Comparison of ENCODE assay signal across 8 mouse cellular contexts in the genomic region with DNA sequence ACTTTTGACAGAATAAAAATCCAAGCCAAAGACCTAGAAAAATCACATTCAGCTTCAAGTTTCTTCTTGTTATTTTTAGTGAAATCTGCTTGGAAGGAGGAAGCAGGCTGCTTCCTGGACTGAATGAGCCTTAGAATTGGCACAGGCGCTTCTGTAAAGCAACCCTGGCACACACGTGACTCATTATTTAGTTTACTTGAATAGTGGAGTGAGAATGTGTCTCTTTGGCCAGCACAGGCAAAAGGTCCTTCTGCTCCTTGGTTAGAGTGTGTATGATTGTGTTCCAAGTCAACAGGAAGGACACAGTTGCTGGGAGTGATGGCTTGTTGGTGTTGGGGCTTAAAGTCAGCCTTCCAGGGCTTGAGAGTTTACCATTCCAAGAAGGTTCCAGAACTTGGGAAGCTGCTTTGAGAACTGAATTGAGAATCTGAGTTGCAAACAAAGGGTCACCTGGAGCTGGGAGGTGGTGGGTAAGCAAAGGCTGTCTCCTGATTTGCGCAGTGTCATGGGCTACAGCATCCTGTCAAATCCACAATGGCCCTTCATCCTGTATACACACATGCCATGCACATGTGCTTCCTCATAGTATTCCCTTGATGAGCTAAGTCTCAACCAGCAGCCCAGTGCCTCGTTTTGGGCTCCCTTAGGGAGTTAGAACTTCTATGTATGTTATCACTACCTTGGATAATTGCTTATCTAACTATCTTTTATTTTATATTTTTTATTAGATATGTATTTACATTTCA. TPM values are rescaled to one million over a fixed set of nuclear protein-coding genes. Genes with fewer than 3 reads are reported as not detected.
DNase-seq lines count a peak whose midpoint lies in the region; ATAC-seq lines count a peak whose summit lies in the region.

No protein-coding gene starts in this region.

- peak; percentile 65 for ATAC-seq in granulocyte monocyte progenitor cell, adult 5-6 weeks (replicated peaks; ENCODE audit: poor library complexity, severe bottlenecking)
- ATAC-seq in megakaryocyte, adult 5-6 weeks (ENCODE audit: poor library complexity, severe bottlenecking): peak; percentile 59

- DNase-seq in frontal cortex, adult 2 months (ENCODE audit: extremely low spot score in 1 of 2, low spot score in 1 of 2): peak; percentile 13 to 56
- no peak for DNase-seq in frontal cortex, postnatal 14 days (ENCODE audit: low spot score in 2 of 2)
- peak; percentile 29 for DNase-seq in CD4-positive, CD25-positive, alpha-beta regulatory T cell, adult 2 months (ENCODE audit: low read depth, low spot score)
- DNase-seq in kidney, adult 8-10 months: peak; percentile 50 to 75
- DNase-seq in thymus, postnatal 4 days: no peak
- no peak for DNase-seq in ovary, postnatal 36 days (ENCODE audit: low spot score)

RNA-seq across cellular contexts. Expression of a gene that starts 38.6 kb away (rescaled TPM):
- polyA plus RNA-seq in frontal cortex, adult 2 months (2012; rRNA removed): 11.8 and 12.0 TPM in 2 replicates
- total RNA-seq in granulocyte monocyte progenitor cell, adult 5-6 weeks (2014; fragmentation: Nextera tagmentation): 41.5 and 48.4 TPM in 2 replicates
- total RNA-seq in granulocyte monocyte progenitor cell, adult 5-6 weeks (2017): 70.0 and 71.0 TPM in 2 replicates
- 29.5 and 33.6 TPM in 2 replicates for total RNA-seq in megakaryocyte, adult 5-6 weeks (2015)
- 67.6 and 73.0 TPM in 2 replicates for total RNA-seq in megakaryocyte, adult 5-6 weeks (2017)

Comparison
In these comparisons a context has a peak if more than half of its experiments do, and no peak if none do; other contexts are left out.
1. DNase-seq: peak in frontal cortex, adult 2 months (2 of 2), CD4-positive, CD25-positive, alpha-beta regulatory T cell, adult 2 months (single experiment) and kidney, adult 8-10 months (2 of 2); none in frontal cortex, postnatal 14 days (0 of 2), thymus, postnatal 4 days (single experiment) and ovary, postnatal 36 days (single experiment).